Mouse (Mus musculus) erythroblast, embryonic 14.5 days (primary cell): ENCODE measurements around the gene Galnt16. TPM values are rescaled to one million over a fixed set of nuclear protein-coding genes. Genes with fewer than 3 reads are reported as not detected.

Experiments used
- H3K27me3 ChIP-seq: 2 replicates; pipeline ENCODE4 v1.6.1; 2012; ENCODE audit warnings: inconsistent platforms; ENCODE audit not compliant: control insufficient read depth
- H3K36me3 ChIP-seq: 2 replicates; pipeline ENCODE4 v1.6.1; 2012; ENCODE audit warnings: mild to moderate bottlenecking, inconsistent platforms; ENCODE audit not compliant: control insufficient read depth
- H3K4me1 ChIP-seq: 2 replicates; pipeline ENCODE4 v1.6.1; 2012; ENCODE audit warnings: inconsistent platforms; ENCODE audit not compliant: control insufficient read depth
- H3K4me3 ChIP-seq: replicated peaks from 2 replicates; pipeline ENCODE3; 2012; ENCODE audit warnings: moderate library complexity, mild to moderate bottlenecking, inconsistent platforms
- H3K9me3 ChIP-seq: 2 replicates; pipeline ENCODE4 v1.6.1; 2012; ENCODE audit warnings: low read length, inconsistent platforms, mixed read lengths; ENCODE audit not compliant: control insufficient read depth
- GATA1 ChIP-seq: IDR thresholded peaks from 2 replicates; pipeline ENCODE4 v1.6.1; 2012; ENCODE audit warnings: low read length, inconsistent platforms, mixed read lengths
- TAL1 ChIP-seq: IDR thresholded peaks from 3 replicates; pipeline ENCODE4 v1.6.1; 2012; ENCODE audit warnings: low read length, inconsistent platforms, mixed read lengths
- polyA plus RNA-seq: library from polyadenylated mRNA; stranded (reverse); fragments of >175 nt; gene quantifications from 2 replicates; pipeline ENCODE4 v1.2.3, GENCODE M21; 2012

The Galnt16 gene
- polyA plus RNA-seq, 1 experiment, result 0.01 TPM

GRCm38 (mm10) chr12:80527727-80528389, 9.8 kb downstream of the Galnt16 start:
- Histone ChIP-seq H3K36me3 (no peaks in the 10 kb centered on the region), H3K4me1 (no peaks in the 10 kb centered on the region; the same call in 1 of the 2 replicates), H3K4me3 (no peak overlapping the region), H3K27me3 (peaks cover 27% of the 10 kb centered on the region), H3K9me3 (no peaks in the 10 kb centered on the region)
- TF ChIP-seq GATA1, result no peak
- no peak for TF ChIP-seq TAL1

DNA sequence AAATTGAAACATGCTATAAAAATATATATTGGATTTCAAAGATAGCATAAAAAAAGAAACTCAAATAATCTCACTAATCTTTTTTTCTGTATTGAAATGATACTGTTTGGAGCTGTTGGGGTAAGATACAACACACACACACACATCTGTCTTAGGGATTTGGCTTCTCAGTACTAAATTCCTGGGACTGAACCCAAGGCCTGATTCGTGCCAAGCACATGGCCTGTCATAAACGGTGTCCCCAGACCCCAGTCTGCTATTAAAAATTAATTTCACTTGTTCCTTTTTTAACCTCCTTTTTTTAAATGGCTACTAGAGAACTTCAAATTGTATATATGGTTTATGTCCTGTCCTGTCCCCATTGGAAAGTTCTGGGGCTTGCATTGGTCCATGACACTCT, 12.0 kb downstream of the Galnt16 start:
- Histone ChIP-seq H3K36me3 (no peaks in the 10 kb centered on the region), H3K4me3 (no peak overlapping the region), H3K4me1 (no peaks in the 10 kb centered on the region; the same call in 1 of the 2 replicates), H3K27me3 (peaks cover 12% of the 10 kb centered on the region), H3K9me3 (no peaks in the 10 kb centered on the region)
- TF ChIP-seq GATA1, result no peak
- no peak for TF ChIP-seq TAL1

DNA sequence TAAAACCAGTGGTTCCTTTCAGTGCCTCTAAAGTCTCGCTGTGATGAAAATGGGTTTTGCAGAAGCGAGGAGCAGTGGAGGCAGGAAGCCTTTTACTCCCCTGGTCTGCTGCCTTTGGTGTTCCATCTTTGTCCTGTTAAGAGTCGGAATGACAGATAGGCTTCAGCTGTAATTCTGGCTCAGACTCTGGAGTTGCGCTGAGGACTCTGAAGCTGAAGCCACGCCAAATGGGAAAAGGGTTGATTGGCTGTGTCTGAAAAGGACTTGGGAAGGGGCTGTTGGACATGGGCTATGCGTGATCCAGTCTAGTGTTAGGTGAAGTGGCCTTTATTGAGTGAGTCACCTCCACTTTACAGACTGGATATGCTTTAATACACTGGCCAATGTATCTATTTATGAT, 12.6 kb downstream of the Galnt16 start:
- H3K4me3 ChIP-seq, result no peak overlapping the region
- peaks cover 9% of the 10 kb centered on the region for H3K27me3 ChIP-seq
- H3K9me3 ChIP-seq, result no peaks in the 10 kb centered on the region
- TF ChIP-seq TAL1 (no peak), GATA1 (no peak)
- H3K4me1 ChIP-seq, result no peaks in the 10 kb centered on the region; the same call in 1 of the 2 replicates
- H3K36me3 ChIP-seq, result no peaks in the 10 kb centered on the region

GRCm38 (mm10) chr12:80531585-80531984, 13.5 kb downstream of the Galnt16 start:
- Histone ChIP-seq H3K36me3 (no peaks in the 10 kb centered on the region), H3K4me3 (no peak overlapping the region), H3K27me3 (peaks cover under 1% of the 10 kb centered on the region; the same call in 1 of the 2 replicates), H3K4me1 (no peaks in the 10 kb centered on the region; the same call in 1 of the 2 replicates), H3K9me3 (no peaks in the 10 kb centered on the region)
- TF ChIP-seq TAL1 (no peak), GATA1 (no peak)

- Histone ChIP-seq H3K36me3 (no peaks in the 10 kb centered on the region), H3K4me3 (no peak overlapping the region), H3K9me3 (no peaks in the 10 kb centered on the region), H3K4me1 (no peaks in the 10 kb centered on the region; the same call in 1 of the 2 replicates), H3K27me3 (no peaks in the 10 kb centered on the region; the same call in 1 of the 2 replicates)
- no peak for TF ChIP-seq TAL1
- no peak for TF ChIP-seq GATA1
Observed at GRCm38 (mm10) chr12:80533876-80534275, 15.8 kb downstream of the Galnt16 start.

DNA sequence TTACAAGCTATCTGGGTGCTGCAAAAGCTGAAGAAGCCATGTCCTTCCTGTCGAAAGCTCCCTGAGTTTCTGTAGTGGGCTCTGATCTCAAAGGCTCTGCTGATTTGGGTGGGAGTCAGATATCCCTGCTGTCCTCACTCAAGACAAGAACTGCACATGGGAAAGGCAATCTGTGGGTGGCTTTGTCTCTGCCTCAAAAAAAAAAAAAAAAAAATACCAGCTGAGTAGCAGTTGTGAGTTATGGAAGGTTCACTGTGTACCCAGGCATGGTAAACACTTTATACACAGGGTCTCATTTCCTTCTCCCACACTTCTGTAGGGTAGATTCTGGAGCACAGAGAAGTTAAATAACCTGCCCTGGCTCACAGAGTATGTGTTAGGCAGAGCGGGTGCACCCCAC, 19.2 kb downstream of the Galnt16 start:
- Histone ChIP-seq H3K36me3 (no peaks in the 10 kb centered on the region), H3K9me3 (no peaks in the 10 kb centered on the region), H3K4me1 (no peaks in the 10 kb centered on the region), H3K27me3 (no peaks in the 10 kb centered on the region; the same call in 1 of the 2 replicates), H3K4me3 (no peak overlapping the region)
- TF ChIP-seq GATA1 (no peak), TAL1 (no peak)

GRCm38 (mm10) chr12:80538311-80538710, 20.2 kb downstream of the Galnt16 start:
- Histone ChIP-seq H3K4me3 (no peak overlapping the region), H3K36me3 (no peaks in the 10 kb centered on the region), H3K4me1 (no peaks in the 10 kb centered on the region), H3K27me3 (no peaks in the 10 kb centered on the region; the same call in 1 of the 2 replicates), H3K9me3 (no peaks in the 10 kb centered on the region)
- no peak for TF ChIP-seq GATA1
- TF ChIP-seq TAL1, result no peak

DNA sequence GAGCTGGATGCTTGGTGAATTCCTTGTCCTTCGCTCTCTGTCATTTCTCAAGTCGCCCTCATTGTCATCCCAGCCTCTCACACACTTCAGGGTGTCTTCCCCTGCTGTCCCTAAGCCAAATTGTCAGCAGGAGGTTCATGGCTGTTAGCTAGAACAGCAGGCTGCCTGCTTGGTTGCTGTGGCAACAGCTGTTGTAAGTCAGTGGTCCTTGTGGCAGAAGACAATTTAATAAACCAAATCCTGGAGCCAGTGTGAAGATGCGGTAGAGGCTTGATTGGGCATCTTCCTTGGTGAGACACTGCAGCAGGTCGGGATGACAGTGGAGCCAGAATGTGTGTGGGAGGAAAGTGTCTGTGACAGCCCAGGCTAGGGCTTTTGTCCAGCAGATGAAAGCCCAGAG, 27.2 kb downstream of the Galnt16 start:
- Histone ChIP-seq H3K9me3 (no peaks in the 10 kb centered on the region), H3K27me3 (peaks cover 6% of the 10 kb centered on the region), H3K4me1 (no peaks in the 10 kb centered on the region), H3K4me3 (no peak overlapping the region), H3K36me3 (no peaks in the 10 kb centered on the region)
- TF ChIP-seq TAL1 (no peak), GATA1 (no peak)

GRCm38 (mm10) chr12:80549646-80550045, 31.6 kb downstream of the Galnt16 start:
- Histone ChIP-seq H3K27me3 (peaks cover 6% of the 10 kb centered on the region), H3K4me3 (no peak overlapping the region), H3K9me3 (no peaks in the 10 kb centered on the region), H3K36me3 (no peaks in the 10 kb centered on the region), H3K4me1 (no peaks in the 10 kb centered on the region)
- TF ChIP-seq TAL1, result no peak

DNA sequence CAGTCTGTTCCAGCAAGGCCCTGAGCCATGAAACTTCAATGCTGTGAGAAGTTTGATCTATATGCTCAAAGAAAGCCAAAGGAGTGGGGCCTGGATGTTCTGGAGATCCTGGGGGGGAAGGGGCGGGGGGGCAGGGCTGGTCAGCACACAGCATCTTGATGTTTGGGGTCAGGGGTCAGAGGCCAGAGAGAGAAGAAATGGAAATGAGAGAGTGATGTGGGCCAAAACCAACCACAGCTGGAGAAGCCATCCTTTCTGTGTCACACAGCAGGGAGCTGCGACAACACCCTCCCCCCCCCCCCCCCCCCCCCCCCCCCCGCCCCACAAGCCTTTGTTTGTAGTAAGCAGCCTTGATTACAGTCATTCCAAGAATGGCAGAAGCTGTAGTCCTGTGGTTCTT, 35.1 kb downstream of the Galnt16 start:
- no peaks in the 10 kb centered on the region for H3K36me3 ChIP-seq
- TF ChIP-seq TAL1 (no peak), GATA1 (no peak)
- no peaks in the 10 kb centered on the region for H3K4me1 ChIP-seq

More for the DNA sequence above, 35.1 kb downstream of the Galnt16 start:
- Histone ChIP-seq H3K4me3 (no peak overlapping the region), H3K27me3 (no peaks in the 10 kb centered on the region), H3K9me3 (no peaks in the 10 kb centered on the region)
